Mouse (Mus musculus): ENCODE results near the gene Clcn6. TPM values are rescaled to one million over a fixed set of nuclear protein-coding genes. Genes with fewer than 3 reads are reported as not detected.

Gene Clcn6
- polyA plus RNA-seq (2012; rRNA removed), result 28.8 and 32.3 TPM in 2 replicates

GRCm38 (mm10) chr4:148038600-148039253 is at the start of gene Clcn6, which contains the start of gene Mthfr:
TSS of gene Clcn6 (minus strand) at chr4:148038821.
TSS of gene Mthfr (plus strand) at chr4:148039077.
- H3K36me3 ChIP-seq (ENCODE audit: control insufficient read depth, insufficient read depth, low read length), result no peaks in the 10 kb centered on the region
- TF ChIP-seq CTCF (conservative IDR thresholded peaks at IDR 0.05; ENCODE audit: insufficient read depth, insufficient read length, low read depth, low read length) (no peak), POLR2A (IDR thresholded peaks at IDR 0.05; ENCODE audit: low read depth, low read length) (peak; percentile 85)
- peak within 1 kb of the TSS; percentile 80 for H3K4me3 ChIP-seq (ENCODE audit: insufficient read depth, low read depth, low read length)
- peaks cover 15% of the 10 kb centered on the region for H3K4me1 ChIP-seq (ENCODE audit: control insufficient read depth, insufficient read depth, low read length)
- H3K27ac ChIP-seq (ENCODE audit: insufficient read depth, low read depth, low read length), result peak within 1 kb of the TSS; percentile 84
- WGBS, result under 1% methylated on average over 54 of the region's 54 CpGs
- H3K27me3 ChIP-seq (replicated peaks; ENCODE audit: control insufficient read depth, insufficient read depth, low read length), result no peaks in the 10 kb centered on the region
- DNase-seq, result peak; percentile 100

GRCm38 (mm10) chr4:148087907-148088527 is 49.4 kb upstream of the Clcn6 start, which contains the start of gene Agtrap:
TSS of gene Agtrap (minus strand) at chr4:148088031.
- 6% methylated on average over 34 of the region's 34 CpGs for WGBS
- Histone ChIP-seq H3K36me3 (ENCODE audit: control insufficient read depth, insufficient read depth, low read length) (no peaks in the 10 kb centered on the region), H3K4me3 (ENCODE audit: insufficient read depth, low read depth, low read length) (peak within 1 kb of the TSS; percentile 70), H3K27me3 (replicated peaks; ENCODE audit: control insufficient read depth, insufficient read depth, low read length) (no peaks in the 10 kb centered on the region), H3K4me1 (ENCODE audit: control insufficient read depth, insufficient read depth, low read length) (peaks cover 26% of the 10 kb centered on the region), H3K27ac (ENCODE audit: insufficient read depth, low read depth, low read length) (peak within 1 kb of the TSS; percentile 57)
- DNase-seq, result peak; percentile 98
- TF ChIP-seq POLR2A (IDR thresholded peaks at IDR 0.05; ENCODE audit: low read depth, low read length) (peak; percentile 15), CTCF (conservative IDR thresholded peaks at IDR 0.05; ENCODE audit: insufficient read depth, insufficient read length, low read depth, low read length) (no peak)

GRCm38 (mm10) chr4:148087091-148087906 is 48.7 kb upstream of the Clcn6 start:
- DNase-seq, result peak; percentile 78
- peak overlapping the region; percentile 70 for H3K4me3 ChIP-seq (ENCODE audit: insufficient read depth, low read depth, low read length)
- peak overlapping the region; percentile 57 for H3K27ac ChIP-seq (ENCODE audit: insufficient read depth, low read depth, low read length)
- 3% methylated on average over 30 of the region's 30 CpGs for WGBS
- peaks cover 32% of the 10 kb centered on the region for H3K4me1 ChIP-seq (ENCODE audit: control insufficient read depth, insufficient read depth, low read length)
- no peak for TF ChIP-seq CTCF (conservative IDR thresholded peaks at IDR 0.05; ENCODE audit: insufficient read depth, insufficient read length, low read depth, low read length)
- TF ChIP-seq POLR2A (IDR thresholded peaks at IDR 0.05; ENCODE audit: low read depth, low read length), result no peak
- H3K27me3 ChIP-seq (replicated peaks; ENCODE audit: control insufficient read depth, insufficient read depth, low read length), result no peaks in the 10 kb centered on the region
- no peaks in the 10 kb centered on the region for H3K36me3 ChIP-seq (ENCODE audit: control insufficient read depth, insufficient read depth, low read length)

- Histone ChIP-seq H3K36me3 (ENCODE audit: control insufficient read depth, insufficient read depth, low read length) (no peaks in the 10 kb centered on the region), H3K4me1 (ENCODE audit: control insufficient read depth, insufficient read depth, low read length) (peaks cover 32% of the 10 kb centered on the region), H3K4me3 (ENCODE audit: insufficient read depth, low read depth, low read length) (no peak overlapping the region), H3K27ac (ENCODE audit: insufficient read depth, low read depth, low read length) (no peak overlapping the region), H3K27me3 (replicated peaks; ENCODE audit: control insufficient read depth, insufficient read depth, low read length) (no peaks in the 10 kb centered on the region)
- TF ChIP-seq POLR2A (IDR thresholded peaks at IDR 0.05; ENCODE audit: low read depth, low read length) (no peak), CTCF (conservative IDR thresholded peaks at IDR 0.05; ENCODE audit: insufficient read depth, insufficient read length, low read depth, low read length) (no peak)
- no peak for DNase-seq
- 74% methylated on average over 3 of the region's 3 CpGs for WGBS
Observed at GRCm38 (mm10) chr4:148085907-148086305, 47.3 kb upstream of the Clcn6 start.

- H3K27me3 ChIP-seq (replicated peaks; ENCODE audit: control insufficient read depth, insufficient read depth, low read length), result no peaks in the 10 kb centered on the region
- no peak overlapping the region for H3K4me3 ChIP-seq (ENCODE audit: insufficient read depth, low read depth, low read length)
Observed at GRCm38 (mm10) chr4:148085131-148085906, 46.7 kb upstream of the Clcn6 start.

GRCm38 (mm10) chr4:148084261-148084714 is 45.7 kb upstream of the Clcn6 start:
- Histone ChIP-seq H3K4me1 (ENCODE audit: control insufficient read depth, insufficient read depth, low read length) (peaks cover 32% of the 10 kb centered on the region), H3K27me3 (replicated peaks; ENCODE audit: control insufficient read depth, insufficient read depth, low read length) (no peaks in the 10 kb centered on the region), H3K4me3 (ENCODE audit: insufficient read depth, low read depth, low read length) (no peak overlapping the region), H3K27ac (ENCODE audit: insufficient read depth, low read depth, low read length) (no peak overlapping the region), H3K36me3 (ENCODE audit: control insufficient read depth, insufficient read depth, low read length) (no peaks in the 10 kb centered on the region)
- TF ChIP-seq CTCF (conservative IDR thresholded peaks at IDR 0.05; ENCODE audit: insufficient read depth, insufficient read length, low read depth, low read length) (no peak), POLR2A (IDR thresholded peaks at IDR 0.05; ENCODE audit: low read depth, low read length) (no peak)
- DNase-seq, result peak; percentile 88
- WGBS, result 11% methylated on average over 8 of the region's 8 CpGs

More at GRCm38 (mm10) chr4:148085131-148085906, 46.7 kb upstream of the Clcn6 start:
- 43% methylated on average over 10 of the region's 10 CpGs for WGBS
- Histone ChIP-seq H3K36me3 (ENCODE audit: control insufficient read depth, insufficient read depth, low read length) (no peaks in the 10 kb centered on the region), H3K4me1 (ENCODE audit: control insufficient read depth, insufficient read depth, low read length) (peaks cover 32% of the 10 kb centered on the region), H3K27ac (ENCODE audit: insufficient read depth, low read depth, low read length) (peak overlapping the region; percentile 60)
- DNase-seq, result peak; percentile 77
- TF ChIP-seq POLR2A (IDR thresholded peaks at IDR 0.05; ENCODE audit: low read depth, low read length), result no peak
- no peak for TF ChIP-seq CTCF (conservative IDR thresholded peaks at IDR 0.05; ENCODE audit: insufficient read depth, insufficient read length, low read depth, low read length)

Data from kidney, adult 2 months (tissue).